Comparison of ENCODE assay signal across 8 mouse cellular contexts in genomic region chr2:30177700-30178675, GRCm38 (mm10). TPM values are rescaled to one million over a fixed set of nuclear protein-coding genes. Genes with fewer than 3 reads are reported as not detected.
DNase-seq lines count a peak whose midpoint lies in the region; ATAC-seq lines count a peak whose summit lies in the region.

Spout1 (minus strand) TSS chr2:30178459.

- peak; percentile 96 to 97 for DNase-seq in adrenal gland, adult (ENCODE audit: inconsistent age in 2 of 2, low spot score in 1 of 2)
- DNase-seq in embryo, embryonic 10.5 days (ENCODE audit: low spot score) = peak; percentile 98
- DNase-seq in gastrocnemius, postnatal 14 days = peak; percentile 97
- DNase-seq in left cerebral cortex, postnatal 10 days (ENCODE audit: extremely low spot score in 1 of 2, low spot score in 2 of 2) = peak; percentile 95 to 99
- DNase-seq in right cerebral cortex, postnatal 25 days = peak; percentile 97
- DNase-seq in urinary bladder, postnatal 4 days (ENCODE audit: low spot score in 2 of 2) = peak; percentile 94 to 96

- ATAC-seq in inflammation-experienced regulatory T-cells, adult 6 months = peak; percentile 100
- ATAC-seq in megakaryocyte-erythroid progenitor cell, adult 5-6 weeks (replicated peaks; ENCODE audit: low FRiP score, low TSS enrichment, poor library complexity, severe bottlenecking) = peak; percentile 99

- intact Hi-C loops in gastrocnemius, postnatal 14 days (cut with DNase I; ENCODE audit: low total_unique reads) = no loop called here
- intact Hi-C loops in left cerebral cortex, postnatal 10 days (cut with DNase I) = no loop called here

RNA-seq across cellular contexts. Expression of gene Spout1, which starts in this region (rescaled TPM):
- 1 to 10 TPM; 5.9 to 6.1 TPM for total RNA-seq in gastrocnemius, postnatal 14 days (2021)
- 10 to 100 TPM; 22.8 to 37.1 (median 34.9) TPM for polyA plus RNA-seq in inflammation-experienced regulatory T-cells, adult 6 months (2017; shearing (Covaris generic))
- total RNA-seq in left cerebral cortex, postnatal 10 days (2021) = 10 to 100 TPM; 37.0 to 40.3 TPM
- total RNA-seq in megakaryocyte-erythroid progenitor cell, adult 5-6 weeks (2014; fragmentation: Nextera tagmentation) = 43.4 and 53.4 TPM in 2 replicates
- total RNA-seq in megakaryocyte-erythroid progenitor cell, adult 5-6 weeks (2017) = 34.2 and 39.7 TPM in 2 replicates

Comparison
In these comparisons a context has a peak if more than half of its experiments do, and no peak if none do; other contexts are left out.
1. Peak in every context shown above with its lines: DNase-seq and ATAC-seq.
2. RNA of gene Spout1 (total RNA-seq): 34.2 to 53.4 TPM in megakaryocyte-erythroid progenitor cell, adult 5-6 weeks and 37.0 to 40.3 TPM in left cerebral cortex, postnatal 10 days; 5.9 to 6.1 TPM in gastrocnemius, postnatal 14 days; every median in the first group is over 4 times any median in the second.